Mouse (Mus musculus) liver, embryonic 13.5 days (tissue): ENCODE measurements around the gene Batf3. TPM values are rescaled to one million over a fixed set of nuclear protein-coding genes. Genes with fewer than 3 reads are reported as not detected.

Experiments used
- ATAC-seq: fragments of 200-750 bp; cut with Nextera tagmentation; 2 replicates; pipeline ENCODE4 v1.8.0; 2017; ENCODE audit warnings: low read depth, mild to moderate bottlenecking, moderate number of reproducible peaks, moderate library complexity
- DNase-seq: peaks from one replicate; pipeline ENCODE4 v3.0.0; 2022
- H3K27ac ChIP-seq: fragments of 300-500 bp; sonication (generic); 2 replicates; pipeline ENCODE4 v1.5.1; 2015; ENCODE audit warnings: moderate library complexity, mild to moderate bottlenecking, inconsistent platforms
- H3K27me3 ChIP-seq: fragments of 300-500 bp; sonication (generic); 2 replicates; pipeline ENCODE4 v1.6.1; 2015; ENCODE audit warnings: mild to moderate bottlenecking, inconsistent platforms
- H3K36me3 ChIP-seq: fragments of 300-500 bp; sonication (generic); 2 replicates; pipeline ENCODE4 v1.6.1; 2015; ENCODE audit warnings: mild to moderate bottlenecking, inconsistent platforms
- H3K4me1 ChIP-seq: fragments of 300-500 bp; sonication (generic); replicated peaks from 2 replicates; pipeline ENCODE4 v1.6.1; 2015; ENCODE audit warnings: inconsistent platforms
- H3K4me2 ChIP-seq: fragments of 300-500 bp; sonication (generic); 2 replicates; pipeline ENCODE4 v1.6.1; 2015; ENCODE audit warnings: inconsistent platforms, mild to moderate bottlenecking, moderate library complexity
- H3K4me3 ChIP-seq: fragments of 300-500 bp; sonication (generic); replicated peaks from 2 replicates; pipeline ENCODE4 v1.5.1; 2015; ENCODE audit warnings: mild to moderate bottlenecking, inconsistent platforms
- H3K9ac ChIP-seq: fragments of 300-500 bp; sonication (generic); 2 replicates; pipeline ENCODE4 v1.6.1; 2015; ENCODE audit warnings: mild to moderate bottlenecking, inconsistent platforms
- H3K9me3 ChIP-seq: fragments of 300-500 bp; sonication (generic); replicated peaks from 2 replicates; pipeline ENCODE4 v1.6.1; 2016; ENCODE audit warnings: inconsistent platforms
- WGBS: fragments of 180-500 bp; shearing (Covaris S2); methylation state at CpG from one replicate; pipeline ENCODE4 v1.1.7; 2015; ENCODE audit not compliant: insufficient replicate concordance; 5-methylcytosine and 5-hydroxymethylcytosine counted together
- polyA plus RNA-seq: library from polyadenylated mRNA; unstranded; fragments of >200 nt; fragmentation: Nextera tagmentation; extraction: Ambion mirVana; gene quantifications from 2 replicates; pipeline ENCODE4 v1.2.1, GENCODE M21; 2015

Gene Batf3
- polyA plus RNA-seq, 1 experiment from 2014 or later, result 3.1 TPM

DNA sequence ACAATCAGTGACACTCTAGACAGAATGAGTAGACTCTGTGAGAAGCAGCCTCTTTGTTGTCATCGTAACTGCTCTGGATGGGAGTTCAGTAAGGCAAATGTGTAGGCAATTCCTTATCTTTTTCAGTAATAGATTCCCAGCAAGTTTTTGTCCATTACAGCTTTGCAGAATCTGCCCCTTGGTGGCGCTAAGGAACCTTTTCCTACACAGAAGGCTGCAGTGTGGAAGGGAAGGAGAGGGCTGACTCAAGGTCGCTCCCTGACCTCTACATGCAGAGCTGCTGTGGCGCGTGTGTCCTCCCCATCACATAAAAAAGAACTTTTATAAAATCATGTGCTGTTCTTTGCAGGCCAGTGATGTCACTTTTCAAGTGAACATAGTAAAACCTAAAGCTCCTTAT, 29.3 kb upstream of the Batf3 start:
- DNase-seq, result no peak
- no peaks in the 10 kb centered on the region for H3K27me3 ChIP-seq
- no peak overlapping the region for H3K4me3 ChIP-seq
- no peak overlapping the region for H3K4me2 ChIP-seq
- WGBS, result 84% methylated on average over 5 of the region's 5 CpGs
- ATAC-seq, result no peak
- peaks cover 31% of the 10 kb centered on the region for H3K4me1 ChIP-seq
- no peak overlapping the region for H3K9ac ChIP-seq
- H3K36me3 ChIP-seq, result peaks cover 87% of the 10 kb centered on the region
- no peak overlapping the region for H3K27ac ChIP-seq
- no peaks in the 10 kb centered on the region for H3K9me3 ChIP-seq

DNA sequence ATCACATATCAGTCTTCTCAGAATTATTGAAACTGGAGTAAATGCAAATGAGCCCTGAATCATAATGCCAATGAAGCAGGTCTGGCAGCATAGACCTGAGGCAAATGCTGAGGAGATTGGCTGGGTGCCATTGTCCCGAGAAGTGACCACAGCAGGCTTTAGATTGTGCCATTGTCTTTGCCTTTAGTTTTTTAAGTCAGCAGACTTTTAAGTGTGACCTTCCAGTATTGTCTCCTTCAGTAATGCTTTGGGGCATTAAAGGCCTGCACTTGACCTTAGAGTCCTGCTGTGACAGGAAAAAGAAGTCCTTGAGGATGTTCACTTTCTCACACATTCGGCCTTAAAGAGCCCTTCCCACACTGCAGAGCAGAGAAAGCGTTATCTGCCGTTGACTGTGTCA, 27.4 kb upstream of the Batf3 start:
- H3K4me2 ChIP-seq, result no peak overlapping the region
- H3K36me3 ChIP-seq, result peaks cover 100% of the 10 kb centered on the region
- H3K9me3 ChIP-seq, result no peaks in the 10 kb centered on the region
- H3K27ac ChIP-seq, result no peak overlapping the region
- no peak overlapping the region for H3K9ac ChIP-seq
- peaks cover 16% of the 10 kb centered on the region for H3K4me1 ChIP-seq
- DNase-seq, result no peak
- WGBS, result 86% methylated on average over 4 of the region's 4 CpGs
- no peaks in the 10 kb centered on the region for H3K27me3 ChIP-seq
- no peak for ATAC-seq
- no peak overlapping the region for H3K4me3 ChIP-seq

- Histone ChIP-seq H3K9me3 (no peaks in the 10 kb centered on the region), H3K9ac (no peak overlapping the region), H3K4me2 (no peak overlapping the region), H3K27ac (peak overlapping the region; percentile 23; the same call in 1 of the 2 replicates), H3K4me1 (peaks cover 11% of the 10 kb centered on the region; the same call in 1 of the 2 replicates), H3K27me3 (no peaks in the 10 kb centered on the region), H3K4me3 (no peak overlapping the region), H3K36me3 (peaks cover 99% of the 10 kb centered on the region)
- ATAC-seq (no peak), DNase-seq (no peak)
- 79% methylated on average over 6 of the region's 6 CpGs for WGBS
Observed at GRCm38 (mm10) chr1:191071613-191072012, 26.0 kb upstream of the Batf3 start.

- Histone ChIP-seq H3K4me2 (no peak overlapping the region), H3K9ac (no peak overlapping the region), H3K27ac (peak overlapping the region; percentile 55), H3K4me1 (peaks cover 11% of the 10 kb centered on the region; the same call in 1 of the 2 replicates), H3K4me3 (no peak overlapping the region), H3K27me3 (no peaks in the 10 kb centered on the region), H3K9me3 (no peaks in the 10 kb centered on the region), H3K36me3 (peaks cover 99% of the 10 kb centered on the region)
- ATAC-seq (no peak), DNase-seq (no peak)
- 85% methylated on average over 16 of the region's 16 CpGs for WGBS
Observed at GRCm38 (mm10) chr1:191072329-191072913, 25.2 kb upstream of the Batf3 start.

- 70% methylated on average over 6 of the region's 6 CpGs for WGBS
- peak overlapping the region; percentile 55; the same call in 1 of the 2 replicates for H3K27ac ChIP-seq
- no peak overlapping the region for H3K9ac ChIP-seq
- DNase-seq (no peak), ATAC-seq (no peak)
- H3K9me3 ChIP-seq, result no peaks in the 10 kb centered on the region
- no peaks in the 10 kb centered on the region for H3K27me3 ChIP-seq
- H3K4me3 ChIP-seq, result no peak overlapping the region
- peaks cover 11% of the 10 kb centered on the region; the same call in 1 of the 2 replicates for H3K4me1 ChIP-seq
- peaks cover 99% of the 10 kb centered on the region for H3K36me3 ChIP-seq
- H3K4me2 ChIP-seq, result no peak overlapping the region
Observed at GRCm38 (mm10) chr1:191073001-191073400, 24.6 kb upstream of the Batf3 start.

- ATAC-seq (no peak), DNase-seq (no peak)
- no peaks in the 10 kb centered on the region for H3K27me3 ChIP-seq
- H3K36me3 ChIP-seq, result peaks cover 99% of the 10 kb centered on the region
- no peak overlapping the region for H3K4me2 ChIP-seq
- H3K27ac ChIP-seq, result no peak overlapping the region
- H3K9me3 ChIP-seq, result no peaks in the 10 kb centered on the region
- 63% methylated on average over 4 of the region's 4 CpGs for WGBS
- peaks cover 11% of the 10 kb centered on the region; the same call in 1 of the 2 replicates for H3K4me1 ChIP-seq
- H3K9ac ChIP-seq, result no peak overlapping the region
- H3K4me3 ChIP-seq, result no peak overlapping the region
Observed at GRCm38 (mm10) chr1:191073486-191073885, 24.2 kb upstream of the Batf3 start.

- peaks cover 99% of the 10 kb centered on the region for H3K36me3 ChIP-seq
- no peaks in the 10 kb centered on the region for H3K27me3 ChIP-seq
- H3K4me2 ChIP-seq, result no peak overlapping the region
- no peaks in the 10 kb centered on the region for H3K9me3 ChIP-seq
- ATAC-seq, result 0 out of 2 replicates have a peak, but pooled peaks have one; percentile 10
- no peak overlapping the region for H3K27ac ChIP-seq
- peaks cover 11% of the 10 kb centered on the region; the same call in 1 of the 2 replicates for H3K4me1 ChIP-seq
- DNase-seq, result no peak
- 61% methylated on average over 10 of the region's 10 CpGs for WGBS
- H3K9ac ChIP-seq, result no peak overlapping the region
- H3K4me3 ChIP-seq, result no peak overlapping the region
Observed at GRCm38 (mm10) chr1:191075199-191075883, 22.3 kb upstream of the Batf3 start.

GRCm38 (mm10) chr1:191083230-191083629, 14.4 kb upstream of the Batf3 start:
- Histone ChIP-seq H3K4me3 (no peak overlapping the region), H3K27ac (no peak overlapping the region), H3K4me2 (no peak overlapping the region), H3K4me1 (peaks cover 24% of the 10 kb centered on the region), H3K27me3 (no peaks in the 10 kb centered on the region), H3K36me3 (peaks cover 81% of the 10 kb centered on the region), H3K9me3 (no peaks in the 10 kb centered on the region), H3K9ac (no peak overlapping the region)
- ATAC-seq, result 0 out of 2 replicates have a peak, but pooled peaks have one; percentile 30
- 82% methylated on average over 8 of the region's 8 CpGs for WGBS
- DNase-seq, result no peak

GRCm38 (mm10) chr1:191084951-191085559, 12.6 kb upstream of the Batf3 start:
- Histone ChIP-seq H3K36me3 (peaks cover 62% of the 10 kb centered on the region), H3K27ac (no peak overlapping the region), H3K4me2 (no peak overlapping the region), H3K9me3 (no peaks in the 10 kb centered on the region), H3K9ac (no peak overlapping the region), H3K4me3 (no peak overlapping the region), H3K27me3 (no peaks in the 10 kb centered on the region), H3K4me1 (peaks cover 39% of the 10 kb centered on the region)
- WGBS, result 58% methylated on average over 5 of the region's 5 CpGs
- ATAC-seq (no peak), DNase-seq (peak; percentile 34)

DNA sequence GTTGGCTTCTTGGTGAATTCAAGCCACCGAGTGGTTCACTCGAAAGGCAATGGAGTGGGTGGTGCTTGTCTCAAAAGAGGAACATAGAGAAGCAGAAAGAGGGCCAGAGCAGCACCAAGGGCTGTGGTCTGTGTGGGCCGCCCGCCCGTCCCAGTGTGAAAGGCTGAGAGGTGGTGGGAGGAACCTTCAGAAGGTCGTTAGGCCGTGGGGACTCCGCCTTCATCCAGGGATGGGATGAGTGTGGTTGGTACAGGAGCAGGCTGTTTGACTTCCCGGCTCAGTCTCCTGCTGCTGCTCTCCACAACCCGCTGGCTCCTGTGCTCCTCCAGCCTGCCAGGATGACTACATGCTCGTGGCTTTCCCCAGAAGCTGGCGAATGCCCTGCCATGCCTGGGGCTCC, 12.1 kb upstream of the Batf3 start:
- H3K36me3 ChIP-seq, result peaks cover 57% of the 10 kb centered on the region
- H3K27ac ChIP-seq, result peak overlapping the region; percentile 13; the same call in 1 of the 2 replicates
- no peak for ATAC-seq

DNA sequence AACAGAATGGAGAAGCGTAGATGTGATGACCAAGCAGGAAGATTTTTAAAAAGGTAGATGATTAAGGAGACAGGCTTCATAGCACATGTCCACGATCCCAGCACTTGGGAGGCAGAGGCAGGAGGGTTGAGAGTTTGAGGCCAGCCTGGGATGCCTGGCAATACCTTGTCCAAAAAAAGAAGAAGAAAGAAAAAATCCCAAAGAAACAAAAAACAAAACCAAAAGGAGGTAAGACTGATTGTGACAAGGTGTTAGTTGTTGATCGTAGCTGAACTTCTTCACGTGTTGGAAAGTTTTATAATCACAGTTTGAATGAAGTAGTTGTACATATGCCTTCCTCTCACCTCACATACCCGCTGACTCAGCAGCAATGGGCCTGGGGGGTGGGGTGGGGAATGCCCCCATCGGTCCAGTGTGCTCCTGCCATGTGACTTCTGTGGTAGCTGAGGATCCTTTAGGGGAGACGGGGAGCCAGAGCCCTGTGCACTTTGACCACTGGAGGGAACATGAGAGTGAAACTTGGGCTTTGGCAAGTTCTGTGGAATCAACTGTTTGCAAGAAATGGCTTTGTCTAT, 11.3 kb upstream of the Batf3 start:
- H3K9ac ChIP-seq, result no peak overlapping the region
- peaks cover 39% of the 10 kb centered on the region for H3K4me1 ChIP-seq
- H3K9me3 ChIP-seq, result no peaks in the 10 kb centered on the region
- DNase-seq (no peak), ATAC-seq (no peak)
- 72% methylated on average over 7 of the region's 7 CpGs for WGBS
- H3K4me3 ChIP-seq, result no peak overlapping the region
- H3K36me3 ChIP-seq, result peaks cover 51% of the 10 kb centered on the region
- no peak overlapping the region for H3K4me2 ChIP-seq
- H3K27me3 ChIP-seq, result peaks cover 6% of the 10 kb centered on the region; the same call in 1 of the 2 replicates
- no peak overlapping the region for H3K27ac ChIP-seq

More for the DNA sequence above, 12.1 kb upstream of the Batf3 start:
- Histone ChIP-seq H3K9ac (no peak overlapping the region), H3K4me3 (no peak overlapping the region), H3K27me3 (no peaks in the 10 kb centered on the region), H3K9me3 (no peaks in the 10 kb centered on the region), H3K4me1 (peaks cover 39% of the 10 kb centered on the region), H3K4me2 (no peak overlapping the region)
- 47% methylated on average over 12 of the region's 12 CpGs for WGBS
- DNase-seq, result no peak
